Mouse (Mus musculus): ENCODE data around the gene Spen. TPM values are rescaled to one million over a fixed set of nuclear protein-coding genes. Genes with fewer than 3 reads are reported as not detected.
"Not testable (repeated sequence)": the region's sequence is repeated elsewhere in the genome, so short reads cannot be mapped to it uniquely, and the experiment has no call there.

The Spen gene
- polyA plus RNA-seq, 1 experiment: 13.0 TPM

- Histone ChIP-seq H3K4me1 (ENCODE audit: control insufficient read depth, insufficient read depth, low read length) (no peaks in the 10 kb centered on the region), H3K27ac (ENCODE audit: insufficient read depth, low read length) (peak overlapping the region; percentile 75), H3K4me3 (ENCODE audit: insufficient read depth, low read length) (peak overlapping the region; percentile 25; the same call in 1 of the 2 replicates)
- peak; percentile 89 for TF ChIP-seq CTCF (IDR thresholded peaks at IDR 0.05; ENCODE audit: extremely low read depth, insufficient read depth, low read length)
- TF ChIP-seq POLR2A (IDR thresholded peaks at IDR 0.05; ENCODE audit: extremely low read depth, insufficient read depth, low read length): no peak
Measured at GRCm38 (mm10) chr4:141559898-141560263, 21.5 kb upstream of the Spen start.

GRCm38 (mm10) chr4:141559131-141559897 lies 20.9 kb upstream of the Spen start:
- H3K4me1 ChIP-seq (ENCODE audit: control insufficient read depth, insufficient read depth, low read length): no peaks in the 10 kb centered on the region
- peak overlapping the region; percentile 86 for H3K27ac ChIP-seq (ENCODE audit: insufficient read depth, low read length)
- TF ChIP-seq CTCF (IDR thresholded peaks at IDR 0.05; ENCODE audit: extremely low read depth, insufficient read depth, low read length) (no peak), POLR2A (IDR thresholded peaks at IDR 0.05; ENCODE audit: extremely low read depth, insufficient read depth, low read length) (peak; percentile 28; the same call in 1 of the 2 replicates)
- H3K4me3 ChIP-seq (ENCODE audit: insufficient read depth, low read length): peak overlapping the region; percentile 25

- no peaks in the 10 kb centered on the region for H3K4me1 ChIP-seq (ENCODE audit: control insufficient read depth, insufficient read depth, low read length)
- peak overlapping the region; percentile 86 for H3K27ac ChIP-seq (ENCODE audit: insufficient read depth, low read length)
- TF ChIP-seq POLR2A (IDR thresholded peaks at IDR 0.05; ENCODE audit: extremely low read depth, insufficient read depth, low read length) (no peak), CTCF (IDR thresholded peaks at IDR 0.05; ENCODE audit: extremely low read depth, insufficient read depth, low read length) (no peak)
- H3K4me3 ChIP-seq (ENCODE audit: insufficient read depth, low read length): peak overlapping the region; percentile 25; the same call in 1 of the 2 replicates
Measured at GRCm38 (mm10) chr4:141558658-141559057, 20.3 kb upstream of the Spen start.

GRCm38 (mm10) chr4:141556163-141556562 lies 17.8 kb upstream of the Spen start:
- H3K27ac ChIP-seq (ENCODE audit: insufficient read depth, low read length); H3K4me3 ChIP-seq (ENCODE audit: insufficient read depth, low read length); H3K4me1 ChIP-seq (ENCODE audit: control insufficient read depth, insufficient read depth, low read length): not testable (repeated sequence)

GRCm38 (mm10) chr4:141554255-141554865 lies 16.0 kb upstream of the Spen start:
- H3K4me1 ChIP-seq (ENCODE audit: control insufficient read depth, insufficient read depth, low read length); H3K4me3 ChIP-seq (ENCODE audit: insufficient read depth, low read length); H3K27ac ChIP-seq (ENCODE audit: insufficient read depth, low read length): not testable (repeated sequence)

GRCm38 (mm10) chr4:141552484-141552883 lies 14.1 kb upstream of the Spen start:
- no peak overlapping the region for H3K4me3 ChIP-seq (ENCODE audit: insufficient read depth, low read length)
- no peak overlapping the region for H3K27ac ChIP-seq (ENCODE audit: insufficient read depth, low read length)
- no peak for TF ChIP-seq POLR2A (IDR thresholded peaks at IDR 0.05; ENCODE audit: extremely low read depth, insufficient read depth, low read length)
- no peak for TF ChIP-seq CTCF (IDR thresholded peaks at IDR 0.05; ENCODE audit: extremely low read depth, insufficient read depth, low read length)
- H3K4me1 ChIP-seq (ENCODE audit: control insufficient read depth, insufficient read depth, low read length): no peaks in the 10 kb centered on the region

- no peak for TF ChIP-seq POLR2A (IDR thresholded peaks at IDR 0.05; ENCODE audit: extremely low read depth, insufficient read depth, low read length)
- TF ChIP-seq CTCF (IDR thresholded peaks at IDR 0.05; ENCODE audit: extremely low read depth, insufficient read depth, low read length): no peak
- Histone ChIP-seq H3K4me1 (ENCODE audit: control insufficient read depth, insufficient read depth, low read length) (no peaks in the 10 kb centered on the region), H3K4me3 (ENCODE audit: insufficient read depth, low read length) (peak overlapping the region; percentile 91; the same call in 1 of the 2 replicates), H3K27ac (ENCODE audit: insufficient read depth, low read length) (peak overlapping the region; percentile 69)
Measured at GRCm38 (mm10) chr4:141547299-141547698, 8.9 kb upstream of the Spen start.

- Histone ChIP-seq H3K4me1 (ENCODE audit: control insufficient read depth, insufficient read depth, low read length) (no peaks in the 10 kb centered on the region), H3K4me3 (ENCODE audit: insufficient read depth, low read length) (peak overlapping the region; percentile 91), H3K27ac (ENCODE audit: insufficient read depth, low read length) (peak overlapping the region; percentile 100)
- TF ChIP-seq CTCF (IDR thresholded peaks at IDR 0.05; ENCODE audit: extremely low read depth, insufficient read depth, low read length): no peak
- TF ChIP-seq POLR2A (IDR thresholded peaks at IDR 0.05; ENCODE audit: extremely low read depth, insufficient read depth, low read length): peak; percentile 79
Measured at GRCm38 (mm10) chr4:141546334-141547200, 8.2 kb upstream of the Spen start.

- Histone ChIP-seq H3K4me1 (ENCODE audit: control insufficient read depth, insufficient read depth, low read length) (no peaks in the 10 kb centered on the region), H3K27ac (ENCODE audit: insufficient read depth, low read length) (peak overlapping the region; percentile 100), H3K4me3 (ENCODE audit: insufficient read depth, low read length) (peak overlapping the region; percentile 91)
- TF ChIP-seq CTCF (IDR thresholded peaks at IDR 0.05; ENCODE audit: extremely low read depth, insufficient read depth, low read length): no peak
- TF ChIP-seq POLR2A (IDR thresholded peaks at IDR 0.05; ENCODE audit: extremely low read depth, insufficient read depth, low read length): peak; percentile 86
Measured at GRCm38 (mm10) chr4:141545743-141546333, 7.4 kb upstream of the Spen start.
